Mouse (Mus musculus): ENCODE results near the gene Ptprh.

- TF ChIP-seq CTCF (IDR thresholded peaks at IDR 0.05; ENCODE audit: borderline replicate concordance, insufficient read depth, low read length), result no peak
- no peak for TF ChIP-seq POLR2A (IDR thresholded peaks at IDR 0.05; ENCODE audit: low read depth, low read length)
Observed at GRCm38 (mm10) chr7:4612386-4612785, 8.5 kb upstream of the Ptprh start.
